Mouse (Mus musculus) urinary bladder, postnatal 36 days (tissue): ENCODE data around the gene Zbtb32.

Source experiments
- DNase-seq, 2 experiments: peaks; one replicate each; pipeline ENCODE4 v3.0.0; 2022; ENCODE audit warnings: low spot score in 2 of 2, mixed read lengths in 1 of 2

The Zbtb32 gene

DNA sequence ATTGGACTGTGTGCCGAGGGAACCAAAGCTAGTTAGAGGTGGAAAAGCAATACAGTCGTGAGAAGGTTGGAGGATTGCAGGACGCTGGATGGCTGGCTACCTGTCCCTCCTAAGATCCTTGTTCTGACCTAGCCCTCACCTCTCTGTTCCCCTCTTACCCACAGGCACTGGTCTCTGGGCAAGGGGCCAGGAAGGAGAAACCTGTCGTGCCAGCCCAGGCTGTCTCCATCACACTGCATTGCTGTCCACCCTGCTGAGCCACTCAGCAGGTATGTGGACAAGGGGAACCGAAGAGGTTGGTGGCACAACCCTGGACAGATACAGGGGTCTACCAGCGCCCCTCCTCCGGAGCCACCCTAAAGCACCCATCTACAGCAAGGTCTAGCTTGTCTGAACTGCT, 1.9 kb upstream of the Zbtb32 start:
- peak; percentile 67 to 82 for DNase-seq

DNA sequence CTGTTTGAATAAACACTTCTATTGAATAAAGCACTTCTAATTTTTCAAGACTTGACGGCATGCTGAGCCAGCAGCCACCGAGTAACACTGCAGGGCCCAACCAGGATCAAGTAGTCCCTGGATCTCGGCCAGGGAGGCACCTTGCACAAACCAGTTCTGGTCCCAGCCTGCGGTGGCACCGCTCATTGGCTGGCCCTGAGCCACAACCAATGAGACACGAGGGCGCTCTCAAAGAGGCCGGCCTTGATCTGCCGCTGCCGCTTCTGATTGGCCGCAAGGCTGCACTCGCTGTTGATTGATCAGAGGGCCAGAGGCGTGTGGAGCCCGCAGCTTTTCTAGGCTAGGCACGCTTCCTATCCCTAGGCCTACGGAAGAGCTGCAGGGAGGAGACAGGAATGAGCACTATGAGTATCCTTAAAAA, 1.2 kb upstream of the Zbtb32 start:
- peak; percentile 79 to 92 for DNase-seq

DNA sequence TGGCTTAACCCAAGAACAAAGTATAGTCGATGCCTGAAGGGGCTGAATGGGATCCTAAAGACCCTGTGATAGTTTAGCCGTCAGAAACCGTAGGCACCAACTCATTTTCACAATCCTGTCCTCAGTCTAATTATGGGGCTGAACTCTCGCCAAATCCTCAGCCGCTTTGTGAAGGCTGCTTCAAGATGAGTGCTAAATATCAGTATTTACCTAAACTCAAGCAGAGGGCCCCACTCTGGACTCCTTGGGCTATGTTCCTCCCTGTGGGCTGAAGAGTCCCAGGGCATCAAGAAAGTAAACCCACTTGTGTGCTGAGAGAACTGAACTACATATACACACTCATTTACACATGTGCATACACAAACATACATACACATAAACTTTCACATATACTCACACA, 1.9 kb downstream of the Zbtb32 start:
- no peak for DNase-seq

DNA sequence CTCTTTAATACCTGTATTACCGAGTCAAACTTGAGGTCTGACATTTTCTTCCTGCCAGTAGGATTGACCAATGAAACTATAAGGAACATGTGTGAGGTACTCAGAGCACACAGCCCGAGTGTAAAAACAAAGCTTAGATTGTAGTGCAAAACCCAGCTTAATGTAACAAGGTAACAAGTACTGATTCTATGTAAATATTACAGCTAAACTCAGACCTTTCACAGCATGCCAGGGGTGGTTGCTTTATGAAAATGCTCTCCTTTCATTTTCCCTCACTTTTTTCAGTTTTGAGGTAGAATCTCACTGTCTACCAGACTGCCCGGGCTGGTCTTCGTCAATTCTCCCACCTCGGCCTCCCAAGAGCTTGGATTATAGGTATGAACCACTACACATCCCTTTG, 2.6 kb downstream of the Zbtb32 start:
- no peak for DNase-seq

DNA sequence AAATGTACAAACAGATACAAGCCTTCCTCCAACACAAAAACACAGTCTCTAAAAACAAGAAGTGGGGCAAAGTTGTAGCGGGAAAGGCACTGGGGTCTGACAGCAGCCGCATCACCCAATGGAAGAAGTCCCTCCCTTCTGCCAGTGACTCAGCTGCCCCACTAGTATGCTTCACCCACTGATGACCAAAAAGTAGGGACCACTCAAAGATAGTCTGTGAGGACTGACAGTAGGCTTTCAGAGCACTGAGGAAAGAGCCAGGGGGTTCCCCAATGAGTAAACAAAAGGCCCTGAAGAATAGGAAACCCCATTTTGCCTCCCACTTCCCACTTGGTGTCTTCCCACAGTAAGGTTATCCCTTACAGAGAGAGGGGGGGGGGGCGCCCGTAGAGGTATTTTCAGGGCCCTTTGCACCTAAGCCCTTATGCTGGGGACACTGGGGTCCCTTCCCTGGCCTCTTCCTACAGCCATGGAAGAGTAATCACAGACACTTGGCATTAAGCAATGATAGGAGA, 4.1 kb downstream of the Zbtb32 start:
- DNase-seq: no peak

DNA sequence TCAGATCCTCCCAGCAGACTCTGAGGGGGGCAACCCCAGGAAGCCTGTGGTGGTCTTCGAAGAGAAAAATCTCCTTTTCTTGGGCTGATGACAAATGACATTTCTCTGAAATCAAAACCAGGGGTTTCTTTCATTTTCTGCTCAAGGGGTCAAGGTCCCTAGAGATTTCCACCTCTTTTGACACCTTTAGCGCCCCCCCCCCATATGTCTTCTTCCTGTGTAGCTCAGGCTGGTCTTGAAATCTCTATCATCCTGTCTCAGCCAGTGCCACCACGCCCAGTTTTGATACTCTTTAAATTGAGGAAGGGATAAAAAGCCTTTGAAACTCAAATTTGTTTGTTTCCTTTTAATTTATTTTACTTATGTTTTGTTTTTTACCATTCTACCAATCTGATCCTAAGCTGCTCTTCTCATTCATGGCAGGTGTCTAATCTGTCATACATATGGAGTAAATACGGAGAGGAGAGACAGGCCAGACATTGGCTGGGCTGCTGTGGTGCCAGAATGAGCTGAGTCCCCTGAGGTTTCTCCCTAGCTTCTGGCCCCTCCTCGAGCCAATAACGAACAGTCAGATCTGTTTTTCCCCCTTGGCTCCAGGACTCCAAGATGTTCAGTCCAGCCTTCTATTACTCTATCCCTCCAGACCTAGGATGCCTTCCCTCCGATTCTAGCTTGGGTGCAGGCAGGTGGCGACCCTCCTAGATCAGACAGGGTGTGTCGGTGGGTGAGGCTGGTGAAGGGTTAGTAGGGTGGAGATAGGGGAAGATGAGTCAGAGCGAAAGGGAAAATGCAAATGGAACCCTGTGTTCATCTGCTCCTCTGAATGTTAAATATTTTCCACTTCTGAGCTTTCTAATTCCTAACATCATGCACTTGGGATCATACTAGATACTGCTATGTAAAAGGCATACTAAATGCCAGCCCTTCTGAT, 4.9 kb downstream of the Zbtb32 start:
- no peak for DNase-seq

DNA sequence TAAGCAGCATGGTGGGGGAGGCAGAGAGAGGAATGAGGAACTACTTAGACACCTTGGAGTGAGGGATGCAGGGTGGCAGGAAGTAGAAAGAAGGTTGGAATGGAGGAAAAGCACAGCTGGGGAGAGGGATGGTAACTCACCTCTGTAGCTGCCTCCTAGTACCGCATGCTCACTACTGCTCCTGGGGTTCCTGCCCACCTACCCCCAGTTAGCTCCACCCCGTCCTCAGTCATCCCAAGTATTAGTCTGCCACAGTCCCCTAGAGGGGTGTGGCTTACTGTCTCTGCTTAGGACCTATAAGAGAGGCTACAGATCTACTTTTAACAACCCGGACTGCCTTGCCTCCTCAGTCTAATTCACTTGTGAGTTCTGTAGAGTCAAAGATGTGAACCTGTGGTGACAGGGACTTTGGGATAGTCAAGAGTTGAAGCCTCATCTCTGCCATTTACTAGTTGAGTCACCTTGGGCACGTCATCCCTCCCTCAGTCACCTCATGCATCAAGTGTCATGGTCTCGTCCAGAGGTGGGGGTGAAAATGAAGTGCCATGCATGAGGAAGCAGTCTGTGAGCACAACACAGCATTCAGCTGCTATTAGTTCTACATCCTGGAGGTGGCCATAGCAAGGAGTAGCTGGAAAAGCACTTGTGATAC, 5.8 kb downstream of the Zbtb32 start:
- DNase-seq: no peak

DNA sequence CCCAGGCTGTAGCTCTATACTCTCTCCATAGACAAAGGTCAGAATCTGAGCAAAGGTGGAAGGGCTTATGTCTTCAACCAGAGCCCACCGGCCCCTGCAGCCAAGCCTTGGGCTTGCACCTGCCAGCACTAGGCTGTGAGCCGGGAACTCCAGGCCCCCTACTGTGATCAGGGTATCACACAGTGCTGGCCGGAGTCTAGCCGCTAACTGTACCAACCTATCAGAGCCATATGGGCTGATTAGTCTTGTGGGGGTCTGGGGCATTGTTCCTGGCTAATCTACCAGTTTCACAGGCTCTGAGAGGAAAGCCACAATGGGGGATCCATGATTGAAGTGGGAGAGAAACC, 7.1 kb downstream of the Zbtb32 start:
- no peak for DNase-seq

DNA sequence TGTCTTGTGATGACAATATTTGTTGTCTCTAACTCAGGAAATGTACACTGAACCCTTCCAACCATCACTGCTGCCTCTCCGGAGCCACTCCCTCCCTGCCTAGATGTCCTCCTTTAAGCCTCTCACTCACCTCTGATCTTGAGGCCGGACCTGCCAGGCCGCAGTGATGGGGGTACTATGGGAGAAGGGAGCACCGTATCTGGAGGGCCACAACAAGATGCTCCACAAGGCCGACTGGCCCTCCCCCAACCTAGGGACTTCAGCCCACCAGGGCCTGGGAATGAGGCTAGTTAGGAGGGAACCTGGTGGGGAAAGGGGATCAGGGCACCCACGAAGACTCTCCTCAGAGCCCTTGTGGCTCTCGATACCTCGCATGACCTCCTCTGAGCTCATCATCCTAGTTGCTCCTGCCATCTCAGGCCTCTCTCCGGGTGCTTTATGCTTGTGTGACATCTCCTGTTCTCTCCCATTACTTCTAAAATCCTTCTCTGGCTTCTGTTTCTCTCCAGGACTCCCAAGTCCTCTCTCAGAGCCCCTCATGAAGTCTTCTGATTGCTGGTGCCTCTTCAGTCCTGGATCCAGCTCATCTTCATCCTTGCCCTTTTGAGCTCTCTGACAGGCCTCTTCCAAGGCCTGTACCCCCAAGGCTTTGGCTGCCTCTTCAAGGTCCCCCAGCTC, 7.6 kb downstream of the Zbtb32 start:
- no peak for DNase-seq

DNA sequence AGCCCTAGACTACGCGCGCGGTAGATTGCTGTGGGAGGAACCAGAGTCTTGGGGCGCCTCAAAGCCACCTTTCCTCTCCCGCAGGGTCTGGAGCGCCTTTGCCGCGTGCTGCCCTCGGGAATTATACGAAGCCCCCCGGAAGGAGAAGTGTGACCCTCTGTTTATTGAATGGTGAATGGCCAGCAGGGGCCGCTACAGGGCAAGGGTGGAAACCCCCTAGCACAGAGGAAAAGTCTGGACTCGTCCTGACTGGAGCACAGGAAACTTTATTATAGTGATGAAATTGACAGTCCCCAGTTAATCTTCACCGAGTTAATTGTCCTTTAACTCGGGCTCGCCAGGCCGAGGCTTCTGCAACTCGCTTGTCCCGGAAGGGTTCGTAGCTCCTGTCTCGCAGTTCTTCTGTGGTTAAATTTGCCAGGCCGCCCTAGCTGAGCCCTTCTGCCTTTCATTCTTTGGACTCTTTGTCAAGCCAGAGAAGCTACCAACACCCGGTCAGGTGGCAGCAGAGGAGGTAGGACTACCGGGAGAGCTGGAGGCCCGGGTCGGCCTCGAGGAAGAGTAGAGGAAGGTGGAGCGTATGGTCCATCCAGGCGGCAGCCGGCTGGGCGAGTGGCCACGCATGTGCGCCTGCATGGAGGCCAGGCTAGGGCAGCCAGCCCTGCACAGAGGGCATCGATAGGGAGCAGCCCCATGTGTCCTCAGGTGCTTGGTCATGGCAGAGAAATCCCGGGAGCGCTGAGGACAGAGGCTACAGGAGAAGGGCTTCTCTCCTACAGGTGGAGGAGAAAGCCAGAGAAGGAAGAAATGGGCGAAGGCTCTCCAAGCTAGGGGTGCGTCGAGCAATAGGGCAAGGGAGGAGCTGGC, 9.0 kb downstream of the Zbtb32 start:
- peak; percentile 82 to 83 for DNase-seq

DNA sequence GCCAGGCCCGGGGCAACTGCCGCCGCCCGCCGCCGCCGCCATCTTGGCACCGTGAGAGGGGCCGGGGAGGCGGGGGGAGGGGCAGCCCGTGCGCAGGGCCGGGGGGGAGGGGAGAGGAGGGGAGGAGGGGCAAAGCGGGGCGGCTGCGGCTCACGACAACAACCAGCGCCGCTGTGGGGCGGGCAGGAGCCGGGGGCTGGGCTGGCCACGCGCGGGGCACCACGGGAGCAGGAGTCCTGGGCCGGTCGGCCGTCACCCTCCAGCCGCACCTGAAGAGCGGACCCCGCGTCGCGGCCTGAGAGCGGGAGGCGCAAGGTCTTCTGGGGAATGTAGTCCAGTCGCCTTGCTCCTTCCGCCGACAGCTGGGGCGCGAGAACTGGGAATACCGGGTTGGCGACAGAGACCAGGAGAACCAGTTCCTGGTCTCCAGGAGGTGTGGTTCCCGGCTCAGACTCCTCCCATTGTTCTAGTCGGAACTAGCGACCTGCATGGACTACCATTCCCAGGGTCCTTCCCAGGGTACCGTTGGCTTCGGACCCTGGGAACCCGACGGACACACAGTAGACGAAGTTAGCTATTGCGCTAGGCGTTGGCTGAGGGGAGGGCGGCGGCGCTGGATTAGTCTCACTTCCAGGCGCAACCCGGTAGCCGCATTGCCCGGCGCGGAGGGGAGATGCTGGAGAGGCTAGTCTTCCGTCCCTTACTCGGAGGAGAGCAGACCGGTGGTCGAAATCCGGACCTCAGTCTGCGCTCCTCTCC, 9.9 kb downstream of the Zbtb32 start, which contains the start of gene Kmt2b:
Gene Kmt2b (minus strand): TSS at position 51 of the 759 bp plus-strand sequence.
- DNase-seq: peak; percentile 95 to 98

DNA sequence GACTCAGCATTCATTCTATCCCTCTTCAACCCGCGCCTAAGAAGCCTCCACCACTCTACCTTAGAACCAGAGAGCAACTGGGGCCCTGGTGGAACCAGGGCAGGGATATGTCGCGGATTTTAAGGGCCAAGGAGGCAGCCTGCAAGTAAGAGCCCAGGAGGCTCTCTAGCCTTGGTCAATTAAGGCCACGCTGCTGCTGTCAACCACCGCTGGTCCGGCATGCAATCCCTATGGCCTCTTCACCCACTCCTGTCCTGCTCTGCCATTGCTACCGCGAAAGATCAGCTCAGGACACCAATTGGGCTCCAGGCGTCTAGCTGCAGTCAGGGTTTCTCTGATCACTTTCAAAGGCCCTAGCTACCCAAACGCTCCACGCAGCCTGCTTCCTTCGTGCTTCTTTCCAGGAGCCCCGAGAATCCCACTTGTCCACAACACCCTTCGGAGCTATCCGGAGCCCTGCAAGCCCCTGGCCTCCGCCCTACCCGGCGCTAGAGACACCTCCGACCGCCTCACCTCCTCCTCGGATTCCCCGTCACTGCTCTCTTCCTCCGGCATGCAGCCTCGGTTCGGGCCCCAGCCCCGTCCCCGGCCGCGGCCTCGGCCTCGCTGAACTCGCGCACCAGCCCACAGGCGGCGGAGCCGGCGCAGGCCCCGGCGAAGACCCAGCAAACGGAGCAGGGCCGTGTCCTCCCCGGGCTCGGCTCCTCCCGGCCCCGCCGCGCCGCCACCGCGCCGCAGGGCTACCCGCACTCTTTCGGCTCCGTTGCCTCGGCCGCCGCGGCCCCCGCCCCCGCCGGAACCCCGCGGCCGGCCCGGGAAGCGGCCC, 10.7 kb downstream of the Zbtb32 start:
- peak; percentile 36 to 38 for DNase-seq

DNA sequence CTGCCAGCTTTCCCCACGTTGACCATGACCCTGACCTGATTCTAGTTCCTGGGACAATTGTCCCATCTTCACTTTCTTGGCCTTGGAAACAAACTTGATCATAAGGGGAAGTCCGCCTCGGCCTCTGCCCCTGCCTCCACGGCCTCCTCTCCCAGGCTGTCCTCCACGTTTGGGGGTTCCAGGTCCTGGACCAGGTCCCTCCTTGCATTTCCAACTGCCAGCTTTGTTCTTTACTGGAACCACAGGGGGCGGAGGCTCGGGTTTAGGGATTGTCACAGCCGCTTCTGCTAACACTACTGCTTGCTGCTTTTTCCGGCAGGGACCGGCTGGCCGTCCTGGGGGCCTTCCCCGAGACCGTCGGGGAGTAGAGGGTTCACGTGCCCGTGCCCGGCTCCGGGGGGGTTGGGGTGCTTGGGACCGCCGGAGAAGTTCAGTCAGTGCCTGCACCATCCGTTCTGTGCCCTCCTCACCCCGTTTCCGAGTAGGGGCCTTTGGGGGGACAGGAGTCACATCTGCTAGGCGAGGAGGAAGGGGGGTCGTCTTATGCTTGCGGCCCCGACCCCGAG, 12.2 kb downstream of the Zbtb32 start:
- DNase-seq: no peak

DNA sequence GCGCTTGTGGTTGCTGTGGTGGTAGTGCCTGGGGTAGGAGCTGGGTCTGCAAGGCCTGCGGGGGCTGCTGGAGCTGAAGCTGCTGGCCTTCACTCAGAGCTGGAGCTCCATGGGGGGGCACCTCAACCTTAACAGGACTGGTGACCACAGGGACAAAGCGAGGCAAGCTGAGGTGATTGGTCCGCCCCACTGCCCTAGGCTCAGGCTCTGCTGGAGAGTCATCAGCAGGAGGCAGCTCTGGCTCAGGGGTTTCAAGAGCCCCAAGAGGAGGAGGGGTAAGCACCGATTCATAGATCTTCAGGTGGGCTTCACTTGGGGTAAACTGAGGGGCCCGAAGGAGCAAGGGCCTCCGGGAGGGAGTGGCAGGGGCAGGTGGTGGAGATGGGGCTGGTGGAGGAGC, 13.5 kb downstream of the Zbtb32 start:
- DNase-seq: no peak

DNA sequence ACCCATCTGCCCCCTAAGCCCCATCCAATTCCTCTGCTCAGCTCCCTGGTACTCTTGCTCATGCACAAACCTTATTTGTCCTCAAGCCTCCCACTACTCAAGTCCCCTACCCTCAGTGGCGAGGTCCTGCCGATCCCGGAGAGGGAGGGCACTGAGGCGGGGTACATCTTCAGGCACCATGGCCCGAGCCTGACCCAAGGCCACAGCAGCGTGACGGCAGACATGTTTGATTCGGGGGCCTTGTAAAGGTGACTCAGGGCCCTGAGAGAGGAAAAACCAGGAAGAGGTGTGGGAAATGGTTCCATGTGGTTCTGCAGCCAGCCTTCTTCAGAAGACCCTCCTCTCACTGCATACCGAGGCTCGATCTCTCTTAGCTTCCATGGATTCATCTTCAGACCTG, 14.4 kb downstream of the Zbtb32 start:
- no peak for DNase-seq

DNA sequence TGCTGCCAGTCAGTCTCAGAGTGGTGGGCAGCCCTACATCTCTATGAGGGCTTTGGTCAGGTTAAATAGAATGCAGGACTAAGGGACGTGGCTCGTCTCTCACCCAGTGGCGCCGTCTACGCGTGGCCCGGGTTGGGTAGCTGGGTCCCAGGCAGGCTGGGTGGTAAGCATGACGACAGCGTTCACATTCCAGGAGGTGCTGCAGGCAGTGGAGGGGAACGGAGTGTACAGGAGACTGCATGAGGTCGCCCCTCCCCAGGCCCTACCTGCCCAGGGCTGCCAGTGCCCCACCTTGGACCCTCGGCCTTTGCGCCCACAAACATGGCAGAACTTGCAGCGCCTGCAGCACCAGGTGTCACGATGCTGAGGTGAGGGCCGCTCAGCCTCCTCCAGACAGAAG, 17.2 kb downstream of the Zbtb32 start:
- DNase-seq: no peak

DNA sequence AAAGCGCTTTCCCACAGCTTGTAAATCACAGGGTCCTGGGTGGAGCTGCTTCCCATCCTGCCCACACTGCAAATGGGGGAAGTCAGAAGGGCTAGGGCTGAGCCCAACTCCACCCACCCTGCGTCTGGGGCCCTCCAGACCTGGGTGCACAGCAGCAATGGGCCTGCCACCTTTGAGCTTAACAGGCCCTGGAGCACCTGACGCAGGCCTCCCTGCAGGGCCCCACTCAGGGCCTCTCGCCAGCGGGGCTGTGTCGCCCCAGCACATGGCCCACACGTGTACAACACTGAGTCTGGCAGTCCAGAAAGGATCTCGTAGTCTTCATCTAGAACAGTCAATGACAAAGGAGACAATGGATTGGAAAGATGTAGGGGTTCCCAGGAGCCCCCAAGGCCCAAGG, 18.8 kb downstream of the Zbtb32 start:
- no peak for DNase-seq

DNA sequence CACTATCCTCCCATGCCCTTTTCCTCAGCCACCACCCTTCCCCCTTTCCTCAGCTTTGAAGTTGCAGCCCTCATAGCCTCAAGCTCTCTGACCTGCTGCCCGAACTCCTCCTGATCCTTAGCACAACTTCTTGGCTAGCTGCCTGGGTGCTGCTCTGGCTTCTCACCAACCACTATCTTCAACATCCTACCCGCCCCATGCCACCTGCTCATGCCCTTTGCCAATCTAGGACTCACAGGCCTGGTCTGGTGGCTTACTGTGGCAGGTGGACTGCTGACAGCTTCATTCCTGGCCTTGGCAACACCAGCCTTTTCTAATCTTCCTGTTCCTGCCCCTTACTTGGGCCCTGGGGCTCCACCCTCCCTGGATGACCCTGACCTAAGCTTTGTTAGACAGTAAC, 25.7 kb downstream of the Zbtb32 start:
- no peak for DNase-seq

DNA sequence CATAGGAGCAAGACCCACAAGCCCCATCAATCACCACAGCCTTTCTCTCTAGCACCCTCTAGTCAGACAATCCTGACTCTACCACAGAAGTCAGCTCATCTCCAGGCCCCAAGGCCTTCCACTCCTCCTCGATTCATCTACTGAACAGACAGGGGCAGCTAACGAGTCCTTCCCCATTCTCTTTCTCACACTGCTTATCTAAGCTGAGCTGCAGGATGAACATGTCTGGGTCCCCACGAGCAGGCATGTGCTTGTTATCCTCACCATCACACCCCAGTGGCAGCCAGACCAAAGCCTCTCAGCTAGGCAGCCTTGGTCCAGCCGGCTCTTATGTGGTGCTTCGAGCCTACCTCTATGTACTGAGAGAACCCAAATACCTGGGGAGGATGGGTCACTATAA, 26.3 kb downstream of the Zbtb32 start:
- no peak for DNase-seq
